Mouse (Mus musculus) liver, adult (tissue): ENCODE measurements around the gene Tmem53.

Experiments used
- GATA4 ChIP-seq: IDR thresholded peaks from 2 replicates; pipeline ENCODE4 v1.6.1; 2014; ENCODE audit warnings: mild to moderate bottlenecking, low read length; ENCODE audit not compliant: insufficient replicate concordance

Tmem53 gene

GRCm38 (mm10) chr4:117230331-117230730, 21.4 kb upstream of the Tmem53 start:
- no peak for TF ChIP-seq GATA4

DNA sequence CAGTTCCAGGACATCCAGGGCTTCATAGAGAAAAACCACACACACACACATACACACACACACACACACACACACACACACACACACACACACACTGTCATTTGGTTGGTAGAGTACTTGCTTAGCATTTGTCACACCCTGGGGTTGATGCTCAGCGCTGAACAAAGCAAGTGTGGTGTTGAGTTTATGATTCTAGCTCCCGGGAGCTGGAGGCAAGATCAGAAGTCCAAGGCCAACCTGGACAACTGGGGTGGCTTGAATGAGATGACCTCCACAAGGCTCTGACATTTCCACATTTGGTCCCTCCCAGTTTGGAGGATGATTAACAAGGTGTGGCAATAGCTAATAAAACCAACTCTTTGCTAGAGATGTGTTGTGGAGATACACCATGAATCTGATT, 20.5 kb upstream of the Tmem53 start:
- TF ChIP-seq GATA4, result no peak

- no peak for TF ChIP-seq GATA4
Observed at GRCm38 (mm10) chr4:117234166-117234741, 17.5 kb upstream of the Tmem53 start.

GRCm38 (mm10) chr4:117235822-117236221, 15.9 kb upstream of the Tmem53 start:
- TF ChIP-seq GATA4, result no peak

GRCm38 (mm10) chr4:117239153-117239552, 12.6 kb upstream of the Tmem53 start:
- no peak for TF ChIP-seq GATA4

GRCm38 (mm10) chr4:117240867-117241266, 10.9 kb upstream of the Tmem53 start:
- TF ChIP-seq GATA4, result no peak

DNA sequence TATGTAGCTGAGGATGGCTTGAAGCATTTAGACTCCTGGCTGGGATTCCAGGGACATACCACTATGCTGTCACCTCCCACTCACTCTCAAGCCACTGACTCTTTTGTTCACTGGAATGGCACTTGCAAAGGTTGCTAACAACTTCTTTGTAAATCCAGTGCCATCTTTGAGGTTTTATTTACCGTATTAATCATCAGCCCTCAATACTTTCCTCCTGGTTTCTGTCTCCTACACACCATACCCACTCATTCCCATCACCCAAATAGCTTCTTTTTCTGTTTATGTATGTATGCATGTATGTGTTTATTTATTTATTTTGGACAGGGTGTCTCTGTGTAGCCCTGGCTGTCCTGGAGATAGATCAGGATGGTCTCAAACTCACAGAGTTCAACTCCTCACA, 769 bp upstream of the Tmem53 start:
- no peak for TF ChIP-seq GATA4

DNA sequence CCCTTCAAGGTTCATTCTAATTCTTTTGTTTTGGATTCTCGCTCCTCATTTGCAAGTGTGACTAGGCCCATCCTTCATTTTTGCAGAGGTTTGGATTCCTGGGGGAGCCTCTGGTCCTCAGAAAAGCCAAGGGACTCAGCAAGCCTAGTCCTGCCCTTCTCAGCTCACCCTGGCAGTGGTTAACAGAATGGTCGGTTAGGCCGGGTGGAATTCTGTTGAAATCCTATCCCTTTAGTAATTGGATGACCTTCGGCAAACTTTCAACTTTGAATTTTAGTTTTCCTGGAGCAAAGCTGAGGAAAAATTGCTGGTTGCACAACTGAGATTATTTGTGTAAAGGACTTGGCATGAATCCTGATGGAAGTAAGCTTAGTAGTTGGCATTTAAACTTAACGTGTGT, 600 bp downstream of the Tmem53 start:
- TF ChIP-seq GATA4, result no peak

- no peak for TF ChIP-seq GATA4
Observed at GRCm38 (mm10) chr4:117252755-117253154, 1.0 kb downstream of the Tmem53 start.

DNA sequence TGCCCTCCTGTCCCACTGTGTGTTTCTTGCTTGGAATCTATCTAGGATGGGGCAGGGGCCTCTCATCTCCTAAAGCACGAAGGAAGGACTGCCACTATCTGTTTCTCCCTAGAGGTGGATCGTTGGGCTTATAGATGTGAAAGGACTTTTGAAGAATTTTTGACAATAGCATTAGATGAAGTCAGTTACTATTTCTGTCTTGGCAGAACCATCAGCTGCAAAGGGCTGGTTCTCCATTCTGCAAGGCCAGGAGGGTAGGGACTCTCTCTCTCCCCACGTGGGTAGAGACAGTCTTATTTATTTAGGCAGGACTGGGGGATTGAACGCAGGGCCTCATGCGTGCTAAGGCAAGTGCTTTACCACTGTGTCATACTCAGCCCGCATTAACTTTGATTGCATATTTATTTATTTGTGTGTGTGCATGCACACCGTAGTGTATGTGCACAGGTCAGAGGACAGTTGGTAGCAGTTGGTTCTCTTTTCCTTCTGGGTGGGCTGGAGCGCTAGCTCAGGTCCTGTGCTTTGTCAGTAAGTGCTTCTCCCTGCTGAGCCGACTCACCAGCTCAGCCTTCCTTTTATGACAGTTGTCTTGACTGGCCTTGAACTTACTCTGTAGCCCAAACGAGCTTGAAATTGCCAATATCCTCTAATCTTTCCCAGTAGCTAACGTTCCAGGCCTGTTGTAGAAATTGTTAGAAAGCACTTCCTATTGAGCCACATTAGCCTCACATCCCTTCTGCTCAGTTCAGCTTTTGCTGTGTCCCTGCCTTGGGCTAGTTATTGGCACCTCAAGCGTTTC, 1.7 kb downstream of the Tmem53 start:
- no peak for TF ChIP-seq GATA4

DNA sequence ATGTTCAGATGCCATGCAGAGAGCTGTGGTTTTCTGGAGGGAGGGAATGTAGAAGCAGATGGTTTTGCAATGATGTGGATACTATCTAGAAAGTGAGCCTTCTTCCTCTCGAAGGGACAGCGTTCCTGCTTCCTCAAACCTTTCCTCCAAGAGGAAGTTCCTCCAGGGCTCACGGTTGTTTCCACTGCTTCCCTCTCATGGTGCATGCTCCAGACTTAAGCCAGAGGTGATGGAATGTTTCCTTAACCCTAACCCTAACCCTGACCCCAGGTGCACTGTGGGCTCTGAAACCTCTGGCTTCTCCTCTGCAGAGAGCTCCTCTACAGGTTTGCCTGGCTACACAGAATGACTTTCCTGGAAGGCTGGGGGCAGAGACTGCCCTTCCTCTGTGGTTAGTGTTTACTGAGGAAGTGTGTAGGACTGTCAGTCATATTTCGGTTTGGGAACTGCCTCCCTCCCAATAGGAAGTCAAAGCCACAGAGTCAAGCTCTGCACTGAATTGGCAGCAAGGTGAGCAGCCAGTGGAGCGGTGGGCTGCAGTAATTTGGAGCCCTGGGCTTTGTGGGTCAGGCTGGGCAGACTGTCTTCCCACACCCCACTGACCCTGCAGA, 2.4 kb downstream of the Tmem53 start:
- no peak for TF ChIP-seq GATA4

- TF ChIP-seq GATA4, result no peak
Observed at GRCm38 (mm10) chr4:117254672-117255071, 2.9 kb downstream of the Tmem53 start.

- no peak for TF ChIP-seq GATA4
Observed at GRCm38 (mm10) chr4:117261222-117261621, 9.5 kb downstream of the Tmem53 start.

DNA sequence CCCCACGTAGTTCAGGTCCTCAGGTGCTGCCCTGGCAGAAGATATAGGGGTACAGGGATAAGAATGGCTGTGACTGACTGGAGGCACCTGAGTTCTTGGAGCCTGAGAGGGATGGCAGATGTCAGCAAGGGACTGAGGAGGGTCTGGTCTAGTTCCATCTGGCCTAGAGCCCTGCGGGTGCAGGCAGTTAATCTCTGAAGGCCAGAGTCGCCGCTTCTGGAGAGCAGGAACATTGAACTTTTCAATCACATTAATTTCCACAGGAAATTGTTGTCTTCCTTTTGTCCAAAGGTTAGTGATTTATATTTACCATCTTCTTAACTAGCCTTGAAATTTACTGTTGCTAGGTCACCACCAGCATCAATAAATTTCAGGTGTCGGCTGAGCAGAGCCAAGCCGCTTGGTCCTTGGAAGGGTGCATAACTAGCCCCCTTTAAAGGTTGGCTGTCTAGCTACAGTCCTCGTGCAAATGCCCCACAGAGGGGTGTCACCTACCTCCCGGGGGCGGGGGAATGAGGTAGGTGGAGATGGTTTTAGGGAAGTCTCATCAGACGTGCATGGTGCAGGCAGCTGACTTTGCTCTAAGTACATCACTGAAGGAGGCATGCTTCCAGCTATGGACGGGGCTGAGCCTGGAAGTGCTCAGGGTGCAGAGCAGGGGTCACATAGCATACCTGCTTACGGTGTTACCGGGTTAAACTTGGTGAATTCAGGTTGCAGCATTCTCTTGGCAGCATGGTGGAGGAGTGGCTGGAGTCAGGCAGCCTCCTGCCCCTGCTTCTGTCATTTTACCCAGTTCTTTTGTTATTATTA, 10.6 kb downstream of the Tmem53 start:
- TF ChIP-seq GATA4, result no peak

DNA sequence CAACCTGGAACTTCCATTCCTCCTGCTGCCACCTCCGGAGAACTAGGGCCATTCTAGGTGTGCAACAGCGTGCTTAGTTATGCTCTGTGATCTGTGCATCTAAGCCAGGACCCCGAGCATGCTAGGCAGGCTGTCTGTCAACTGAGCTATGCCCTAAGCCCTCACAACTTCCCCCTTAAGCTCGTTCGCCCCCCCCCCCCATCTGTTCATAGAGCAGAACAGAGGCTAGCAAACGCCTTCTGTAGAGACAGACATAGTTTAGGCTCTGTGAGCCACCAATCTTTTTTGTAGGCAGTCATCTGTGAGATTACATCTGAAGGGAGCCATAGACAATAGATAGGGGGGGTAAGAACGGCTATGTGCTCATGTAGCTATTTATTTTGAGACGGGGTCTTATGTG, 11.2 kb downstream of the Tmem53 start:
- no peak for TF ChIP-seq GATA4
